Mouse (Mus musculus) macrophage (primary cell): ENCODE measurements around the gene Lingo4. TPM values are rescaled to one million over a fixed set of nuclear protein-coding genes. Genes with fewer than 3 reads are reported as not detected.

Experiments
- H3K27ac ChIP-seq: fragments of 350-480 bp; formaldehyde crosslinking; 2 replicates; pipeline ENCODE4 v1.9.0; 2021
- H3K36me3 ChIP-seq: fragments of 350-480 bp; formaldehyde crosslinking; 2 replicates; pipeline ENCODE4 v1.9.0; 2021; ENCODE audit errors: inconsistent target
- H3K4me3 ChIP-seq: fragments of 350-480 bp; formaldehyde crosslinking; 2 replicates; pipeline ENCODE4 v1.9.0; 2021; ENCODE audit errors: inconsistent target
- H3K79me2 ChIP-seq: fragments of 350-480 bp; formaldehyde crosslinking; 2 replicates; pipeline ENCODE4 v1.9.0; 2021; ENCODE audit errors: inconsistent target
- whole genome bisulfite sequencing: methylation state at CpG from one replicate; pipeline ENCODE4 v1.1.7; 2026; ENCODE audit warnings: inconsistent platforms; ENCODE audit not compliant: missing documents; 5-methylcytosine and 5-hydroxymethylcytosine counted together
- polyA plus RNA-seq: library from polyadenylated mRNA; stranded (reverse); fragments of 250-400 nt; gene quantifications from 3 replicates; pipeline ENCODE4 v1.2.4, GENCODE M21; 2018; ENCODE audit warnings: inconsistent platforms

Gene Lingo4
- polyA plus RNA-seq, 1 experiment from 2014 or later = not detected

GRCm38 (mm10) chr3:94398943-94399481 lies 695 bp downstream of the Lingo4 start:
- Histone ChIP-seq H3K79me2 (no peaks in the 10 kb centered on the region), H3K36me3 (no peaks in the 10 kb centered on the region), H3K27ac (no peak overlapping the region), H3K4me3 (no peak overlapping the region)
- WGBS = 6% methylated on average over 20 of the region's 20 CpGs

GRCm38 (mm10) chr3:94399663-94400310 lies 1.5 kb downstream of the Lingo4 start:
- H3K27ac ChIP-seq = no peak overlapping the region
- 57% methylated on average over 5 of the region's 5 CpGs for WGBS
- H3K36me3 ChIP-seq = no peaks in the 10 kb centered on the region

GRCm38 (mm10) chr3:94402451-94402850 lies 4.1 kb downstream of the Lingo4 start:
- Histone ChIP-seq H3K36me3 (no peaks in the 10 kb centered on the region), H3K4me3 (no peak overlapping the region), H3K27ac (no peak overlapping the region), H3K79me2 (no peaks in the 10 kb centered on the region)
- WGBS = 80% methylated on average over 8 of the region's 8 CpGs

More at GRCm38 (mm10) chr3:94399663-94400310, 1.5 kb downstream of the Lingo4 start:
- no peak overlapping the region for H3K4me3 ChIP-seq
- H3K79me2 ChIP-seq = no peaks in the 10 kb centered on the region

- Histone ChIP-seq H3K79me2 (no peaks in the 10 kb centered on the region), H3K27ac (no peak overlapping the region), H3K4me3 (no peak overlapping the region), H3K36me3 (no peaks in the 10 kb centered on the region)
- WGBS = 49% methylated on average over 7 of the region's 7 CpGs
Measured at GRCm38 (mm10) chr3:94404366-94405054, 6.2 kb downstream of the Lingo4 start.

- no peaks in the 10 kb centered on the region for H3K36me3 ChIP-seq
- no peak overlapping the region for H3K27ac ChIP-seq
- WGBS = 95% methylated on average over 4 of the region's 4 CpGs
- no peak overlapping the region for H3K4me3 ChIP-seq
- no peaks in the 10 kb centered on the region for H3K79me2 ChIP-seq
Measured at GRCm38 (mm10) chr3:94405561-94405960, 7.2 kb downstream of the Lingo4 start.

GRCm38 (mm10) chr3:94412530-94412929 lies 14.2 kb downstream of the Lingo4 start:
- Histone ChIP-seq H3K4me3 (peak overlapping the region; percentile 50), H3K36me3 (no peaks in the 10 kb centered on the region), H3K27ac (no peak overlapping the region), H3K79me2 (no peaks in the 10 kb centered on the region)
- 8% methylated on average over 25 of the region's 25 CpGs for WGBS

- WGBS = 7% methylated on average over 52 of the region's 52 CpGs
- no peaks in the 10 kb centered on the region for H3K79me2 ChIP-seq
- no peaks in the 10 kb centered on the region for H3K36me3 ChIP-seq
- H3K4me3 ChIP-seq = peak within 1 kb of the TSS; percentile 50
- H3K27ac ChIP-seq = no peak within 1 kb of the TSS
Measured at GRCm38 (mm10) chr3:94413031-94413679, 14.8 kb downstream of the Lingo4 start, which contains the start of gene Tdrkh. TSS of gene Tdrkh (plus strand) at chr3:94413273.

GRCm38 (mm10) chr3:94430980-94431379 lies 32.7 kb downstream of the Lingo4 start:
- no peak overlapping the region for H3K27ac ChIP-seq
- no peaks in the 10 kb centered on the region for H3K36me3 ChIP-seq
- no peak overlapping the region for H3K4me3 ChIP-seq
- H3K79me2 ChIP-seq = no peaks in the 10 kb centered on the region
- 12% methylated on average over 2 of the region's 2 CpGs for WGBS

- WGBS = 92% methylated on average over 2 of the region's 2 CpGs
- Histone ChIP-seq H3K27ac (no peak overlapping the region), H3K4me3 (no peak overlapping the region), H3K79me2 (no peaks in the 10 kb centered on the region), H3K36me3 (no peaks in the 10 kb centered on the region)
Measured at GRCm38 (mm10) chr3:94434305-94434704, 36.0 kb downstream of the Lingo4 start.

- H3K79me2 ChIP-seq = no peaks in the 10 kb centered on the region
- no peak overlapping the region for H3K27ac ChIP-seq
- H3K4me3 ChIP-seq = no peak overlapping the region
- WGBS = 92% methylated on average over 9 of the region's 9 CpGs
- no peaks in the 10 kb centered on the region for H3K36me3 ChIP-seq
Measured at GRCm38 (mm10) chr3:94436420-94436819, 38.1 kb downstream of the Lingo4 start.

GRCm38 (mm10) chr3:94441182-94441581 lies 42.9 kb downstream of the Lingo4 start:
- no peak overlapping the region for H3K27ac ChIP-seq
- 58% methylated on average over 3 of the region's 3 CpGs for WGBS

GRCm38 (mm10) chr3:94442951-94443596 lies 44.8 kb downstream of the Lingo4 start, which contains the start of gene Mrpl9:
TSS of gene Mrpl9 (plus strand) at chr3:94443318.
- H3K36me3 ChIP-seq = peaks cover 30% of the 10 kb centered on the region
- H3K79me2 ChIP-seq = peaks cover 16% of the 10 kb centered on the region
- under 1% methylated on average over 38 of the region's 39 CpGs for WGBS
- peak within 1 kb of the TSS; percentile 52 for H3K27ac ChIP-seq
- H3K4me3 ChIP-seq = peak within 1 kb of the TSS; percentile 79

More at GRCm38 (mm10) chr3:94441182-94441581, 42.9 kb downstream of the Lingo4 start:
- peaks cover 11% of the 10 kb centered on the region; the same call in 1 of the 2 replicates for H3K36me3 ChIP-seq
- H3K4me3 ChIP-seq = no peak overlapping the region
- H3K79me2 ChIP-seq = peaks cover 16% of the 10 kb centered on the region

GRCm38 (mm10) chr3:94443597-94443964 lies 45.3 kb downstream of the Lingo4 start, which contains the start of gene Oaz3:
TSS of gene Oaz3 (minus strand) at chr3:94443915.
- Histone ChIP-seq H3K36me3 (peaks cover 32% of the 10 kb centered on the region), H3K27ac (peak within 1 kb of the TSS; percentile 52), H3K79me2 (peaks cover 16% of the 10 kb centered on the region), H3K4me3 (peak within 1 kb of the TSS; percentile 79)
- WGBS = under 1% methylated on average over 24 of the region's 24 CpGs

GRCm38 (mm10) chr3:94449377-94449776 lies 51.1 kb downstream of the Lingo4 start:
- Histone ChIP-seq H3K27ac (no peak overlapping the region), H3K36me3 (peaks cover 32% of the 10 kb centered on the region), H3K79me2 (peaks cover 4% of the 10 kb centered on the region), H3K4me3 (no peak overlapping the region)
- 97% methylated on average over 2 of the region's 2 CpGs for WGBS
